Mouse (Mus musculus): Measurements from ENCODE around the gene Lamtor5. TPM values are rescaled to one million over a fixed set of nuclear protein-coding genes. Genes with fewer than 3 reads are reported as not detected.
A peak's percentile ranks its signal among the peaks of the same experiment; 100 is the strongest.
"Not testable (repeated sequence)": the region's sequence is repeated elsewhere in the genome, so short reads cannot be mapped to it uniquely, and the experiment has no call there.

Lamtor5 gene
- total RNA-seq, 2 experiments from 2014 or later = 56.2 to 57.1 TPM

DNA sequence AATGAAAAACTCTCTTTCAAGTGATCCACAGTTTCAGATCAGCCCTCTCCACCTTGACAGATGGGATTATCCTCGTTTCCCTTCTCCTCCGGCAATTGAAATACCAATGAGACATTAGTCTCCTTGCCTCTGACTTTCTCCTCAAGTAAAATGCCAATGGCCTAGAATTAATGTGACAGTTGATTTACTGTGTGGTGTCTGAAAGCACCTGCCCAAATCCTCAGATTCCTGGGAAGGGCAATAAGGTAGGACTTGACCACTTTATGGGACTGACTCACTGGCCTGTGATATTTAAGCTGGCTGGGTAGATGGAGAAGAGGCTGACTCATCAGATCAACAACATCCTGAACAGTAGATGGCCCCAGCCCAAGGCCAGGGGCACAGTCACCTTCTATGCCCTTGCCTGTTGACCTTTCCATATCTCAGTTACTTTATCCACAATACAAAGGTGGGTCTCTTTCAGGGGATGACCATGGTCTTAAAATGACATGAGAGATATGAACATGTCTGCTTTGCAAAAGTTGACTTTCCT is 11.8 kb upstream of the Lamtor5 start:
- no peak for DNase-seq (ENCODE audit: low spot score in 2 of 2)

GRCm38 (mm10) chr3:107272433-107272832 is 6.2 kb upstream of the Lamtor5 start:
- DNase-seq (ENCODE audit: low spot score in 2 of 2) = no peak

DNA sequence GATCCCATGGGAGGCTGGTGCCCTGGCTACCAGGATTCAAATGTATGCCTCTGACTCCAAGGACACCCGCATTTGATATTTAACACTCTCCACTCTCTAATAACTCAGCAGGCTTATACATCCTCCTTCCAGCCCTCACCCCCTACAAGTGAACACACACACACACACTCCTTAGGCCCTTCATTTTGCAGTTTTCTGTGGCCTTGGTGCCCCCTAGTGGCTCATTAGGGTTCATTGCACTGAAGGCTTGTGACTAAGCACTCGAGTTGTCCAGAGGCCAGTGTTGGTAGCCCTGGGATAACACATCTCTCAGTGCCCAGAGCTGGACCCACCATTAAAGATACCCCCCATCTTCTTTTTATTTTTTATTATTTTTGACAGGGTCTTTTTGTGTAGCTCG is 4.8 kb upstream of the Lamtor5 start:
- peak in 1 of 2 experiments; percentile 52 for DNase-seq (ENCODE audit: low spot score in 2 of 2)

DNA sequence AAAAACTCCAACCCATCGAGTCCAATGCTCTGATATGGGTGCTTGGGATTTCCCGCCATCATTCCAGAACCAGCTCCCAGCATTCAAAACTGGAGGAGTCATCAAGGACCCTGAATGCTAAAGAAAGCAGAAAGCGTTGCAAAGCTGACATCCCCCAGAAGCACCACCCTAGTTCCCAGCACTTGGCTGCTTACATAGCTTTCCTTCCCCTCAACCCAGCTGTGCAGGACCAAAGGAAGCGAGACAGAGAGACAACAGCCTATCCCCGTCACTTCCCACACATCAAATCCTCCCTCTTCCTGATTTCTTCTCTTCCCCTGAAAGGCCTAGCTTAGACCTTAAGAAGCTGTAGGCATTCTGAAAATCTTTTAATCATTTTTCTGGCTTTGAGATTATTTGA is 3.3 kb upstream of the Lamtor5 start:
- no peak for DNase-seq (ENCODE audit: low spot score in 2 of 2)

GRCm38 (mm10) chr3:107275996-107276395 is 2.7 kb upstream of the Lamtor5 start:
- no peak for DNase-seq (ENCODE audit: low spot score in 2 of 2)

DNA sequence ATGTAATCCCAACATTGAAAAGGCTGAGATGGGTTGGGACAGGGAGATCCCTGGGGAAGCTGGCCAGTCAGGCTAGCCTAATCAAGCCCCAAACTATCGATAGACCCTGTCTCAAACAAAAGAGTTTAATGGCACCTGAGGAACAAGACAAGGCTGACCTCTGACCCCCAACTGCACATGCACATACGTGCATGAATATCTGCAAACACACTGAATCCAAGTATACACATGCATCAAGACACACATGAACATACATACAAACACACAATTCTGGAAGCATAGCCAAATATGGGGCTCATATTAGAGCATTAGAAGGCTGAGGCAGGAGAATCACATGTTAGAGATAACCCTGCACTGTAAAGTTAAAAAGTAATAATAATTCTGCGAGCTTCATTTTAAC is 2.0 kb upstream of the Lamtor5 start:
- DNase-seq (ENCODE audit: low spot score in 2 of 2) = no peak

GRCm38 (mm10) chr3:107286123-107286522 is 7.5 kb downstream of the Lamtor5 start:
- DNase-seq (ENCODE audit: low spot score in 2 of 2) = no peak

GRCm38 (mm10) chr3:107287346-107287745 is 8.7 kb downstream of the Lamtor5 start:
- no peak for DNase-seq (ENCODE audit: low spot score in 2 of 2)

DNA sequence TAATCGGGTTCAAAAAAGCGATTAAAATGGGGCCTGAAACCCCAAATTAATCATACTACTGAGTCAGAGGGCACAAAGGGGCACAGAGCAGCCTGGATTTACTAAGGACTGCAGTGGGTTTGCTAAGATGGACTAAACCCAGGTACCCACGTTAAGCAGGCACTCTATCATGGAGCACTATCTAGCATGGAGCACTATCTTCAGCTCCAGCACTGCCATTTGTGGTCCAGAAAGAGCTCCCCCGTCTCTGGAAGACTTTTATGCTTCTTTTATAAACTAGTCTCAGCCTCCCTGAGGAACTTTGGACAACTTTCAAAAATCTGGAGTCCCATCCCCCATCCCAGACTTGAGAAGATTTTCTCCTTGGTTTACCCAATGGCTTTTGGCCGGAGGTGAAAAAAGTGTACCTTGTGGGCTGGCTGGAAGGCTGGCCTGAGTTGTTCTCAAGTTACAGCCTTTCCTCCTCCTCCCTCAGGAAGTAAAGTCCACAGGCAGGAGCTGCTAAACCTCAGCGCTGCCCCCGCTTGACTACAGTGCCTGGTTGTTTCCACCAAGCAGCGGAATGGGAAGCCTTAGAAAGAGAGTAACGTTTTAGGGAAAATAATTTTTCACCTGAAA is 12.2 kb downstream of the Lamtor5 start, which contains the start of gene Slc16a4:
Slc16a4 (plus strand) TSS at position 467 of the 618 bp plus-strand sequence.
- DNase-seq (ENCODE audit: low spot score in 2 of 2) = no peak

DNA sequence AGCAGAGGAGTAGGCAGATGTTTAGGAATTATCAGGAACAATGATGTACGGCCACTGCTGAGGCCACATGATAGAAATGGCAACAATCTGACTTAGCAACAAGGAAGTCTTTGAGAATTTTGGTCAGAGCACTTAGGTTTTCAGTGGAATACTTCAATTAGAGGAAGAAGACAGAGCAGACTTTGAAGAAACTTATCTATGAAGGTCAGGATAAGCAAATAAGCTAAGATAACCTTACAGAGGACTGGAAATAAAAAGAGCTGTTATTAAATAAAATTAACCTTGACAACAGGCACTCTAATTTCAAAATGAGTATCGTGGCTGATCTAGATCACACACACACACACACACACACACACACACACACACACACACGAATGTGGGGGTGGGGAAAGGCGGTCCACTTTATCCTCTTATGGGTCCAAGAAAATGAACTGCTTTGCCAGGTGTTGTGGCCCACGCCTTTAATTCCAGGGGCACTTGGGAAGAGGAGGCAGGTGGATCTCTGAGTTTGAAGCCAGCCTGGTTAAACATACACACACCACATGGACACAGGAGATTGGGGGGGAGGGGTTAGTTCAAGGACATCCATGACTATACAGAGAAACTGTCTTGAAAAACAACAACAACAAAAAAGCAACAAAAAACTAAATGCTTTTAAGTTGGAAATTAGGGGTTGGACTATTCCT is 17.2 kb downstream of the Lamtor5 start:
- no peak for DNase-seq (ENCODE audit: low spot score in 2 of 2)

DNA sequence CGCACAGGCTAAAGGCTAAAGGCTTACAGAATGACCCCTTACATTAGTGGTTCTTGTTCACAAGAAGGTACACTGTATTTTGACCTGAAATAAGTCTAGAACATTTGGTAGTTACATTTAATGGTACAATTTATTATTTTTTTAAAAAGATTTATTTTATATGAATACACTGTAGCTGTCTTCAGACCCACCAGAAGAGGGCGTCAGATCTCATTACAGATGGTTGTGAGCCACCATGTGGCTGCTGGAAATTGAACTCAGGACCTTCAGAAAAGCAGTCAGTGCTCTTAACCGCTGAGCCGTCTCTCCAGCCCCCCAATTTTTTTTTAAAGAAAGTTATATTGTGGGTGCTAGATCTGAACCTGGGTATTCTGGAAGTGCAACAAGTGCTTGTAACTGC is 18.3 kb downstream of the Lamtor5 start:
- not testable (repeated sequence) for DNase-seq (ENCODE audit: low spot score in 2 of 2)

DNA sequence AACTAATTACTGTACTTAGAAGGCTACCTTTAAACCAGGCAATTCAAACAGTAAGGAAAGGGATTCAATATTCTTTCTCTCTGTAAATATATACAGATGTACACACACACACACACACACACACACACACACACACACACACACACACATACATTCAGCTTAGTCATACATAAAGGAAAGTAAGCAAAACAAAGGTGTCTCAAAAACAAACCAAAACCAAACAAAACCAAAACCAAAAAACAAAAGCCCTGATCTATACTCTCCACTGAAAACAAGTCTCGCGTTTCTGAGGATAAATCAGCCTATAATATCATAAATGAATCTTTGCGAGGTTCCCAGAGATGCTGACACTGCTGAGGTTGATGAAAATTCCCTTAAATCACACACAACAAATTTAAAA is 38.7 kb downstream of the Lamtor5 start:
- DNase-seq (ENCODE audit: low spot score in 2 of 2) = no peak

DNA sequence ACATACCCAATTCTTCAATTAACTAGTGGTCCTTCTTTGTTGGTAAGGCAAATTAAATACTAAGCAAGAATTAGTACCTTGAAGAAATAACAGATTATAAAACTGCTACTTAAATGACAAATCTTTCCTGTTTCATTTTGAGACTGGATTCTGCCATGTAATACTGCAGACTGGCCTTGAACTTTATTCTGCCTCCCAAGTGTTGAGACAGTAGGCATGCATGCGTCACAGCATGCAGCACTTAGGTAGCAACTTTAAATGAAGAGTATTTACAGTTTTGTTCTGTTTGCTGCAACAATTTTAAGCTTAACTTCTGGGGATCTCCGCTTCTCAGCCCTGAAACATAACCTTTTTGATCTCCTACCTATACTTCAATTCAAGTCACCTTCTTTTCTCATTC is 42.5 kb downstream of the Lamtor5 start:
- DNase-seq (ENCODE audit: low spot score in 2 of 2) = no peak

DNA sequence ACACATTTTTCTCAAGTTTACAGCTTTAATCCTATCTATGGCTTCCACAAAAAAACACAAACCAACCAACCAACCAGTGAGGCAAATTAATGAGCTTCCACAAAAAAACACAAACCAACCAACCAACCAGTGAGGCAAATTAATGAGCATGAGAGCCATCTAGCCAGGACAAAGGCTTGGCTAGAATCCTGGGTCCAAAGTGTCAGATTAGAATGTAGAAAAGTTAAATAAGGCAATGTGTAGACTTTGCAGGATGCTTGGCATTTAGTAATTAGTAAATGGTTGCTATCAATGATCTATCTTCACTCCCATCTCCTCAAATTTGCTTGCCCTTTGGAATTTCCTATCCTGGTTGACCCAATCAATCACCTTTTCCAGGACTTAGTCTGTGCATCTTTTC is 43.1 kb downstream of the Lamtor5 start:
- no peak for DNase-seq (ENCODE audit: low spot score in 2 of 2)

DNA sequence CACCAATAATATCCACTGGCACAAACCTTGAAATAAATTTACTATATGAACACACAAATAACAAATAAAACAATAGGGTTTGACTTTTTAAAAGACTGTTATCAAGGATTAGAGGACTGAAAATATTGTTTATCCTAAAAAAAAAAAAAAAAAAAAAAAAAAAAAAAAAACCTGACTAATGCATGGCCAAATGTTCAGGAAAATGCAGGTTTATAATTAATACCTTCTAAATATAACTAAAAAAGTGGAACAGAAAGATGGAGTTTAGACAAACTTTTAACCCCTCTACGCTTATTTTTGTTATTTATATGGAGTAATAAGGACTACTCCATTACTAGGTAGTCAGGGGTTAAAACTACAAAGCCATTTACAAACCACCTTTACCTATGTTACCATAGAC is 47.8 kb downstream of the Lamtor5 start:
- DNase-seq (ENCODE audit: low spot score in 2 of 2) = no peak

GRCm38 (mm10) chr3:107330503-107331424 is 52.1 kb downstream of the Lamtor5 start:
- DNase-seq (ENCODE audit: low spot score in 2 of 2) = no peak

GRCm38 (mm10) chr3:107331746-107332126 is 53.1 kb downstream of the Lamtor5 start:
- no peak for DNase-seq (ENCODE audit: low spot score in 2 of 2)

- peak; percentile 37 to 63 for DNase-seq (ENCODE audit: low spot score in 2 of 2)
Observed at GRCm38 (mm10) chr3:107332127-107332959, 53.7 kb downstream of the Lamtor5 start.

- DNase-seq (ENCODE audit: low spot score in 2 of 2) = peak; percentile 78 to 90
Observed at GRCm38 (mm10) chr3:107332960-107333380, 54.3 kb downstream of the Lamtor5 start.

Data from gastrocnemius, postnatal 4 days (tissue).